Mouse (Mus musculus): ENCODE results near the gene Arhgef3. TPM values are rescaled to one million over a fixed set of nuclear protein-coding genes. Genes with fewer than 3 reads are reported as not detected.
"Not testable (repeated sequence)": the region's sequence is repeated elsewhere in the genome, so short reads cannot be mapped to it uniquely, and the experiment has no call there.

The Arhgef3 gene
- polyA plus RNA-seq, 1 experiment from 2014 or later = 19.6 TPM

DNA sequence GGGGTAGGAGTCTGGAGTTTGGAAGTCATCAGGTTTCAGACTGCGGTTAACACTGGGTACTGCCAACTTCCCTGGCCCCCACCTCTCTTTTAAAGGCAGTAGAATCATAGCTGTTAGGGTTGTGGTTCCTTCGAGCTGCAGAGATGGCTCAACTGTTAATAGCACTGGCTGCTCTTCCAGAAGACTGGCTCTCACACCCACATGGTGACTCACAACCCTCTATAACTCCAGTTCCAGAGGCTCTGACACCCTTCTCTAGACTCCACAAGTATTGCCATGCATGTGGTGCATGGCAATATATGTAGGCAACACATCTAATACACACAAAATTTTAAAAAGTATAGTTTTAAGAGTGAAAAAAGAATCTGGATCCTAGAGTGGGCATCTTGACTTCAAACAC is 128.1 kb downstream of the Arhgef3 start:
- ATAC-seq (ENCODE audit: low FRiP score, low TSS enrichment) = no peak; the same call in 1 of the 2 replicates
- H3K4me1 ChIP-seq (ENCODE audit: insufficient read depth, low read length) = peaks cover 9% of the 10 kb centered on the region
- no peaks in the 10 kb centered on the region for H3K36me3 ChIP-seq (ENCODE audit: insufficient read depth, low read length)
- H3K27ac ChIP-seq (ENCODE audit: low read length) = peak overlapping the region; percentile 30; the same call in 1 of the 2 replicates
- no peak overlapping the region for H3K9ac ChIP-seq (replicated peaks; ENCODE audit: low read length)
- no peak overlapping the region for H3K4me2 ChIP-seq (replicated peaks; ENCODE audit: low read depth, low read length)
- H3K9me3 ChIP-seq (ENCODE audit: low read length) = no peaks in the 10 kb centered on the region
- H3K27me3 ChIP-seq (ENCODE audit: insufficient read depth, low read length) = no peaks in the 10 kb centered on the region
- 45% methylated on average over 2 of the region's 2 CpGs for WGBS
- H3K4me3 ChIP-seq (ENCODE audit: low read length) = no peak overlapping the region

DNA sequence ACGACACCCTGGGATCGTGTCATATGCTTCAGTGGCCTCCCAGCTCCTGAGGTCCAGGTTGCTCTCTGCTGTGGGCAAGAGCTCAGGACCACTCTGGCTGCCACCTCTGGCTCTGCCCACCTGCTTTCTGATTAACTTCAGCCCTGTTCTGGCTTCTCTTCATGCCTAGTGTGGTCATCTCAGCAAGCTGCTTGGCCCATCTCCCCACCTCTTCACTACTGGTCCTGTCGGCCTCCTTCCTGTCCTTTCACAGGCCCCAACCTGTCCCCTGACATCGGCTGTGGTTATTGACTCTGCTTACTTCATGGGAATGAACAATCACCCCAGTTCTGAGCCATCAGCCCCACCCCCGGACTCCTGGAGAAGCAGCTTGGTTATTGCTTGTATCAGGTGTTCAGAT is 128.9 kb downstream of the Arhgef3 start:
- ATAC-seq (ENCODE audit: low FRiP score, low TSS enrichment) = no peak
- no peaks in the 10 kb centered on the region for H3K9me3 ChIP-seq (ENCODE audit: low read length)
- 75% methylated on average over 5 of the region's 5 CpGs for WGBS
- H3K4me2 ChIP-seq (replicated peaks; ENCODE audit: low read depth, low read length) = no peak overlapping the region
- H3K27me3 ChIP-seq (ENCODE audit: insufficient read depth, low read length) = no peaks in the 10 kb centered on the region
- no peaks in the 10 kb centered on the region for H3K36me3 ChIP-seq (ENCODE audit: insufficient read depth, low read length)
- 0 out of 2 replicates have a peak, but pooled peaks cover 3% of the 10 kb centered on the region for H3K4me1 ChIP-seq (ENCODE audit: insufficient read depth, low read length)
- H3K9ac ChIP-seq (replicated peaks; ENCODE audit: low read length) = no peak overlapping the region
- H3K4me3 ChIP-seq (ENCODE audit: low read length) = no peak overlapping the region
- no peak overlapping the region for H3K27ac ChIP-seq (ENCODE audit: low read length)

DNA sequence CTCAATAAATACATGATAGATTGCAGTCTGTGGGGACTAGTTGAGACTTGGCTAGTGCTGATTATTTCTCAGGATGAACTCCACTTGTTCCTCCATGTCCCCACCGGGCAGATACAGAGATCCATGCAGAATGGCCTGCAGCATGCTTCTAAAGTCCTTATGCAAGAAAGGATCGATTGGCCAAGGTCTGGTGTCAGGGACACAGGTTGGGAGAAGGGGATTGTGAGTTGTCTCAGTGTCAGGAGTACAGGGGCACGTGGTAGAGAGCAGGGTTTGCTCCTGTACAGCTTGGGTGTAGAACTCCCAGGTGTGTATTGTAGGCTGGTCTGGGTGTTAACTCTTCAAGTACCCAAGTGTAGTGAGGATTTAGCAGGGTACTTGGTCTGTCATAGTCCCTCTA is 130.2 kb downstream of the Arhgef3 start:
- H3K4me2 ChIP-seq (replicated peaks; ENCODE audit: low read depth, low read length) = no peak overlapping the region
- H3K27ac ChIP-seq (ENCODE audit: low read length) = no peak overlapping the region
- 0 out of 2 replicates have a peak, but pooled peaks have one; percentile 46 for ATAC-seq (ENCODE audit: low FRiP score, low TSS enrichment)
- 65% methylated on average over 3 of the region's 3 CpGs for WGBS
- H3K27me3 ChIP-seq (ENCODE audit: insufficient read depth, low read length) = no peaks in the 10 kb centered on the region
- no peak overlapping the region for H3K9ac ChIP-seq (replicated peaks; ENCODE audit: low read length)
- no peak overlapping the region for H3K4me3 ChIP-seq (ENCODE audit: low read length)
- H3K9me3 ChIP-seq (ENCODE audit: low read length) = no peaks in the 10 kb centered on the region
- H3K4me1 ChIP-seq (ENCODE audit: insufficient read depth, low read length) = 0 out of 2 replicates have a peak, but pooled peaks cover 3% of the 10 kb centered on the region
- H3K36me3 ChIP-seq (ENCODE audit: insufficient read depth, low read length) = no peaks in the 10 kb centered on the region

DNA sequence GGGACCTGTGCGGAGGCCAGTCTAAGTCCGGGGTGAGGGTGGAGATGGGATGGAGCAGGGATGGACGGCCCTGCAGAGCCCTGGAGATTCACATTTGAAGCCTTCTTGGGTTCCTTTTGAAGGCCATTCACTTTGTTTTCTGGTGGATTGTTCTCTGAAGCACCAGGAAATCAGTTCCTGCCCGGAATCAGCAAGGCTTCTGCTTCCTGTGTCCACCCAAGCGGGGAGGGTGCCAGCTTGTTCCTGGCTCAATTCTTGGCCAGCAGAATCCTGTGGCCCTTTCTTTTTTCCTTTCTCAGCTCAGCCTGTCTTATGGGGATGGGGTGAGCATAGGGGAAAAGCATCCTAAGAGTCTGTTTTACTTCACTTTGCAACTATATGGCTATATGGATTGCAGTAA is 131.7 kb downstream of the Arhgef3 start:
- H3K9me3 ChIP-seq (ENCODE audit: low read length) = no peaks in the 10 kb centered on the region
- H3K36me3 ChIP-seq (ENCODE audit: insufficient read depth, low read length) = no peaks in the 10 kb centered on the region
- H3K9ac ChIP-seq (replicated peaks; ENCODE audit: low read length) = no peak overlapping the region
- 71% methylated on average over 5 of the region's 5 CpGs for WGBS
- H3K27me3 ChIP-seq (ENCODE audit: insufficient read depth, low read length) = no peaks in the 10 kb centered on the region
- H3K4me2 ChIP-seq (replicated peaks; ENCODE audit: low read depth, low read length) = no peak overlapping the region
- ATAC-seq (ENCODE audit: low FRiP score, low TSS enrichment) = no peak
- peak overlapping the region; percentile 75 for H3K27ac ChIP-seq (ENCODE audit: low read length)
- H3K4me3 ChIP-seq (ENCODE audit: low read length) = no peak overlapping the region
- H3K4me1 ChIP-seq (ENCODE audit: insufficient read depth, low read length) = 0 out of 2 replicates have a peak, but pooled peaks cover 3% of the 10 kb centered on the region

DNA sequence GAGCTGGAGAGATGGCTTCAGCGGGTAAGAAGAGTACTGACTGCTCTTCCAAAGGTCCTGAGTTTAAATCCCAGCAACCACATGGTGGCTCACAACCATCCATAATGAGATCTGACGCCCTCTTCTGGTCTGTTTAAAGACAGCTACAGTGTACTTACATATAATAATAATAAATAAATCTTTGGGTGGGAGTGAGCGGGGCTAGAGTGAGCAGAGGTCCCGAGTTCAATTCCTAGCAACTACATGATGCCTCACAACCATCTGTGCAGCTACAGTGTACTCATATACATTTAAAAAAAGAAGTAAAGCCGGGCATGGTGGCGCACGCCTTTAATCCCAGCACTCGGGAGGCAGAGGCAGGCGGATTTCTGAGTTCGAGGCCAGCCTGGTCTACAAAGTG is 132.2 kb downstream of the Arhgef3 start:
- not testable (repeated sequence) for H3K4me2 ChIP-seq (replicated peaks; ENCODE audit: low read depth, low read length); H3K9me3 ChIP-seq (ENCODE audit: low read length); H3K4me1 ChIP-seq (ENCODE audit: insufficient read depth, low read length); H3K27ac ChIP-seq (ENCODE audit: low read length); H3K4me3 ChIP-seq (ENCODE audit: low read length); H3K36me3 ChIP-seq (ENCODE audit: insufficient read depth, low read length); H3K9ac ChIP-seq (replicated peaks; ENCODE audit: low read length); H3K27me3 ChIP-seq (ENCODE audit: insufficient read depth, low read length); ATAC-seq (ENCODE audit: low FRiP score, low TSS enrichment)
- 92% methylated on average over 10 of the region's 10 CpGs for WGBS

DNA sequence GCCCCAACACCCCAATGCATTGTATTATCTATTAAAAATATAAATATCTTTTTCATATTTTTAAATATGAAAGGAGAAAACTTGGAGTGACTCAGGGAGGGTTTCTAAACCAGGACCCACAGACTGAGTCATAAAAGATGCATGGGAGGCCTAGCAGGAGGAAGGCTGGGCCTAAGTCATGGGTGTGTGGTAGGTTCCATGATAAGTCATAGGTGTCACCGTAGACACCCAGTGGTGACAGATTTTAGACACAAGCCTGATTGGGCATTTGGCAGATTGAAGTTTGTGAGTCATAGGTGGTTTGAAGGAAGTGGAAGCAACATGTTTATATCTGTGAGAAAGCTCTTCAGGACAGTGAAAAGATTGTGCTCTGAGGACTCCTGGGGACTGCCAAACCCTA is 134.4 kb downstream of the Arhgef3 start:
- no peak for ATAC-seq (ENCODE audit: low FRiP score, low TSS enrichment)
- no peaks in the 10 kb centered on the region for H3K9me3 ChIP-seq (ENCODE audit: low read length)
- no peak overlapping the region for H3K27ac ChIP-seq (ENCODE audit: low read length)
- H3K4me1 ChIP-seq (ENCODE audit: insufficient read depth, low read length) = 0 out of 2 replicates have a peak, but pooled peaks cover 3% of the 10 kb centered on the region
- no peak overlapping the region for H3K4me3 ChIP-seq (ENCODE audit: low read length)
- H3K27me3 ChIP-seq (ENCODE audit: insufficient read depth, low read length) = no peaks in the 10 kb centered on the region
- H3K9ac ChIP-seq (replicated peaks; ENCODE audit: low read length) = no peak overlapping the region
- H3K4me2 ChIP-seq (replicated peaks; ENCODE audit: low read depth, low read length) = no peak overlapping the region
- WGBS = 87% methylated on average over 1 of the region's 1 CpGs
- H3K36me3 ChIP-seq (ENCODE audit: insufficient read depth, low read length) = no peaks in the 10 kb centered on the region

DNA sequence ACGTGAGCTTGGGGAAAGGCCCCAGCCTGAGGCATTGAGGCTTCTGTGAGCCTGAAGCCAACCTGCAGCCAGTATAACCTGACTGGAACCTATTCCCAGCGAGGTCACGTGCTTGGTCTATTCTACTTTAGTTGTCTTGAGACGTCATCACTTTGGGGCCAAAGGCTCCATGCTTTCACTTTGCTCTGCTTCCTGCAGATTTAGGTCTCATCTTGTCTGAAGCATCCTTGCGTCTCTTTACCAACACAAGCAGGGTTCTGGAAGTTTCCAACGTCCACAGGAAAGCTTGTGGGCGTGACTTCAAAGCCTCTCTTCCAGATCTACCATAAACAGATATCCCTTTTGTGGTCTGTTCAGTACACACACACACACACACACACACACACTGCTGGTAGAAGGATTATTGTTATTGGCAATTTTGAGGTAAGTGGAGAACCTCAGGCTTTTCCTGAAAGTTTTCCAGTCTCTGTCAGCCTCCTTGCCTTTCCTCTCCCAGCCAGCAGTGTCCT is 135.6 kb downstream of the Arhgef3 start:
- 73% methylated on average over 7 of the region's 7 CpGs for WGBS
- no peaks in the 10 kb centered on the region for H3K4me1 ChIP-seq (ENCODE audit: insufficient read depth, low read length)
- no peak overlapping the region for H3K4me2 ChIP-seq (replicated peaks; ENCODE audit: low read depth, low read length)
- H3K9ac ChIP-seq (replicated peaks; ENCODE audit: low read length) = no peak overlapping the region
- no peaks in the 10 kb centered on the region for H3K27me3 ChIP-seq (ENCODE audit: insufficient read depth, low read length)
- no peak overlapping the region for H3K4me3 ChIP-seq (ENCODE audit: low read length)
- ATAC-seq (ENCODE audit: low FRiP score, low TSS enrichment) = no peak
- H3K27ac ChIP-seq (ENCODE audit: low read length) = no peak overlapping the region
- no peaks in the 10 kb centered on the region for H3K9me3 ChIP-seq (ENCODE audit: low read length)
- H3K36me3 ChIP-seq (ENCODE audit: insufficient read depth, low read length) = no peaks in the 10 kb centered on the region

DNA sequence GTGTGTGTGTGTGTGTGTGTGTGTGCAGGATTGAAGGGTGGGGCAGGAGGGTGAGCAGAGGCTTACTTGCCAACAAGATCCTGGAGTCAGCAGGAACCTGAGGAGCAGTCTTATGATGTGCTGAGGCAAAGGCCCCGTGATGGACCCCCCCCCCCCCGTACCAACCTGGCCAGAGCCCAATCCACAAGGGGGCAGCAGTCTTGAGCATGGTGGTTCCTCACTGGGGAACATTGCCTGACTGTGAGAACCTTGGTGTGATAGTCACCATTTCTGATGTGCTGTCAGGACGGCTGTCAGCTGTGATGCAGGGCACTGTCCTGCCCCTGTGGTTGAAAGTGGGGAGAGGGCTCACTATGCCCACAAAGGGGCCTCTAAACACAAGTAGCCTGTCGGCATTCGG is 138.7 kb downstream of the Arhgef3 start:
- no peak overlapping the region for H3K9ac ChIP-seq (replicated peaks; ENCODE audit: low read length)
- H3K27me3 ChIP-seq (ENCODE audit: insufficient read depth, low read length) = no peaks in the 10 kb centered on the region
- H3K4me2 ChIP-seq (replicated peaks; ENCODE audit: low read depth, low read length) = no peak overlapping the region
- H3K4me1 ChIP-seq (ENCODE audit: insufficient read depth, low read length) = no peaks in the 10 kb centered on the region
- no peaks in the 10 kb centered on the region for H3K9me3 ChIP-seq (ENCODE audit: low read length)
- H3K36me3 ChIP-seq (ENCODE audit: insufficient read depth, low read length) = no peaks in the 10 kb centered on the region
- 78% methylated on average over 5 of the region's 5 CpGs for WGBS
- H3K27ac ChIP-seq (ENCODE audit: low read length) = no peak overlapping the region
- no peak for ATAC-seq (ENCODE audit: low FRiP score, low TSS enrichment)
- H3K4me3 ChIP-seq (ENCODE audit: low read length) = no peak overlapping the region

DNA sequence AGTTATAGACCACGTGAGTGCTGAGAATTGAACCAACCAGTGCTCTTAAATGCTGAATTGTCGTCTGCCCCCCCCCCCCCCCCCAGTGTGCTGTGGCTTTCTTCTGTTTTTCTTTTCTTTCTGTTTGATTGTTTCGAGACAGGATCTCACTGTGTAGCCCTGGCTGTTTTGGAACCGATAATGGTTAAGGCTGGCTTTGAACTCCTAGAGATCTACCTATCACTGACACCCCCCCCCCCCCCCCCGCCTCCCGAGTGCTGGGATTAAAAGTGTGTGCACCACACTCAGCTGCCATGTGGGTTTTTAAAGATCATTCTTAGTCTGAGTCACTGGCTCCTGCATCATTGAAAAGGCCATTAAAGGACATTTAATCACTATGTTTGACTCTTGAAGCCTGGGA is 147.7 kb downstream of the Arhgef3 start:
- no peak overlapping the region for H3K9ac ChIP-seq (replicated peaks; ENCODE audit: low read length)
- no peak overlapping the region for H3K4me2 ChIP-seq (replicated peaks; ENCODE audit: low read depth, low read length)
- no peaks in the 10 kb centered on the region for H3K27me3 ChIP-seq (ENCODE audit: insufficient read depth, low read length)
- no peak for ATAC-seq (ENCODE audit: low FRiP score, low TSS enrichment)
- no peak overlapping the region for H3K27ac ChIP-seq (ENCODE audit: low read length)
- no peaks in the 10 kb centered on the region for H3K36me3 ChIP-seq (ENCODE audit: insufficient read depth, low read length)
- H3K4me1 ChIP-seq (ENCODE audit: insufficient read depth, low read length) = no peaks in the 10 kb centered on the region
- H3K4me3 ChIP-seq (ENCODE audit: low read length) = no peak overlapping the region
- WGBS = 79% methylated on average over 4 of the region's 6 CpGs
- H3K9me3 ChIP-seq (ENCODE audit: low read length) = no peaks in the 10 kb centered on the region

DNA sequence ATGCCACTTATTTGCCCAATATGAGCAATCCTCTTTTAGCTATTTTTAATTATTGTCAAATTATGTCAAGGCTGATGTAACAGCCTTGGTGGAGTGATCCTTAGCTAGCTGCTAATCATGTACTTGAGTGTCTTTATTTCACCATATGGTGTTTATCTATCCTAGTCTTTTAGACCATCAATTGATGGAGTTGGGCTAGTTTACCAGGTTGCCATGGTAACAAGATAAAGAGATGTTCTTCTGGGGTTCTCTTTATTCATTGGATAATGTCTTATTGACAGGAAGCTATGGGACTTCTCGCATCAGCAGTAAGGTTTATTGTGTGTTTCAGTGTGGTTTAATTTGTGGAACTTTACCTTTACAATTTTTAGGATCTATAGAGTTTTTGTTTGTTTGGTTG is 151.9 kb downstream of the Arhgef3 start:
- Histone ChIP-seq H3K4me1 (ENCODE audit: insufficient read depth, low read length) (no peaks in the 10 kb centered on the region), H3K27ac (ENCODE audit: low read length) (no peak overlapping the region), H3K9ac (replicated peaks; ENCODE audit: low read length) (no peak overlapping the region), H3K27me3 (ENCODE audit: insufficient read depth, low read length) (no peaks in the 10 kb centered on the region), H3K4me3 (ENCODE audit: low read length) (no peak overlapping the region), H3K9me3 (ENCODE audit: low read length) (no peaks in the 10 kb centered on the region), H3K4me2 (replicated peaks; ENCODE audit: low read depth, low read length) (no peak overlapping the region), H3K36me3 (ENCODE audit: insufficient read depth, low read length) (no peaks in the 10 kb centered on the region)
- 93% methylated on average over 1 of the region's 1 CpGs for WGBS
- ATAC-seq (ENCODE audit: low FRiP score, low TSS enrichment) = no peak
